Mouse (Mus musculus) G1E (cell line): ENCODE measurements around the gene Fam19a2. TPM values are rescaled to one million over a fixed set of nuclear protein-coding genes. Genes with fewer than 3 reads are reported as not detected.

Experiments used
- ATAC-seq: 2 replicates; pipeline ENCODE4 v1.8.0; 2016; ENCODE audit warnings: mild to moderate bottlenecking; ENCODE audit not compliant: insufficient number of reproducible peaks, poor library complexity, low FRiP score, severe bottlenecking; ENCODE audit errors: extremely low read depth
- DNase-seq: peaks from one replicate; pipeline ENCODE4 v3.0.0; 2012; ENCODE audit warnings: low spot score
- H3K27me3 ChIP-seq: 2 replicates; pipeline ENCODE4 v1.6.1; 2012; ENCODE audit warnings: mild to moderate bottlenecking, low read length, inconsistent platforms; ENCODE audit not compliant: insufficient read depth
- H3K36me3 ChIP-seq: replicated peaks from 2 replicates; pipeline ENCODE3; 2012; ENCODE audit warnings: mild to moderate bottlenecking, inconsistent platforms
- H3K4me1 ChIP-seq: 2 replicates; pipeline ENCODE4 v1.6.1; 2012; ENCODE audit warnings: low read depth, low read length, inconsistent platforms, mixed read lengths; ENCODE audit not compliant: insufficient read depth
- H3K4me3 ChIP-seq: 2 replicates; pipeline ENCODE4 v1.5.1; 2012; ENCODE audit warnings: low read depth, mild to moderate bottlenecking, inconsistent platforms, low read length, moderate library complexity, mixed read lengths
- H3K9me3 ChIP-seq: replicated peaks from 2 replicates; pipeline ENCODE4 v1.6.1; 2012; ENCODE audit warnings: inconsistent platforms
- CTCF ChIP-seq: IDR thresholded peaks from 2 replicates; pipeline ENCODE4 v1.5.1; 2012; ENCODE audit warnings: low read depth, low read length, inconsistent platforms, mixed read lengths
- GATA1 ChIP-seq: IDR thresholded peaks from 2 replicates; pipeline ENCODE4 v1.6.1; 2012; ENCODE audit warnings: borderline replicate concordance, low read length, inconsistent platforms, mixed read lengths
- GATA2 ChIP-seq: IDR thresholded peaks from 2 replicates; pipeline ENCODE4 v1.6.1; 2012; ENCODE audit warnings: low read depth, low read length, inconsistent platforms, borderline replicate concordance
- POLR2AphosphoS5 ChIP-seq: IDR thresholded peaks from 2 replicates; pipeline ENCODE4 v1.6.1; 2012; ENCODE audit warnings: low read depth, low read length, inconsistent platforms; ENCODE audit not compliant: insufficient replicate concordance
- TAL1 ChIP-seq: conservative IDR thresholded peaks from 2 replicates; pipeline ENCODE4 v1.6.1; 2012; ENCODE audit warnings: low read depth, low read length, inconsistent platforms, mixed read lengths
- polyA plus RNA-seq: library from polyadenylated mRNA; stranded (reverse); fragments of >175 nt; gene quantifications from 2 replicates; pipeline ENCODE4 v1.2.3, GENCODE M21; 2012
- total RNA-seq, 2 experiments: library from RNA; stranded (forward) in 1 of 2; stranded (reverse) in 1 of 2; fragments of 200-1000 nt in 1 of 2; fragments of >200 nt in 1 of 2; fragmentation: Nextera tagmentation in 1 of 2; gene quantifications; 2 replicates each; pipeline ENCODE4 v1.2.3; 2014 to 2017

The Fam19a2 gene
- total and polyA plus RNA-seq, 3 experiments, result 0.05 TPM; not detected in 2

GRCm38 (mm10) chr10:123572342-123573070, 308.7 kb downstream of the Fam19a2 start:
- TF ChIP-seq GATA1, result no peak
- TF ChIP-seq POLR2AphosphoS5, result no peak
- Histone ChIP-seq H3K4me1 (no peaks in the 10 kb centered on the region), H3K27me3 (no peaks in the 10 kb centered on the region), H3K4me3 (no peak overlapping the region), H3K9me3 (peaks cover 17% of the 10 kb centered on the region), H3K36me3 (no peaks in the 10 kb centered on the region)
- ATAC-seq, result no peak
- no peak for DNase-seq

- no peaks in the 10 kb centered on the region for H3K36me3 ChIP-seq
- no peak for DNase-seq
- no peaks in the 10 kb centered on the region for H3K27me3 ChIP-seq
- no peak for ATAC-seq
- peaks cover 10% of the 10 kb centered on the region for H3K9me3 ChIP-seq
- TF ChIP-seq TAL1, result no peak
- TF ChIP-seq CTCF, result no peak
- TF ChIP-seq GATA1, result no peak
- no peak for TF ChIP-seq GATA2
- TF ChIP-seq POLR2AphosphoS5, result no peak
- H3K4me3 ChIP-seq, result no peak overlapping the region
- no peaks in the 10 kb centered on the region for H3K4me1 ChIP-seq
Observed at GRCm38 (mm10) chr10:123577823-123578222, 314.0 kb downstream of the Fam19a2 start.

GRCm38 (mm10) chr10:123579012-123579411, 315.2 kb downstream of the Fam19a2 start:
- no peaks in the 10 kb centered on the region for H3K36me3 ChIP-seq
- no peak overlapping the region for H3K4me3 ChIP-seq
- H3K9me3 ChIP-seq, result peaks cover 14% of the 10 kb centered on the region
- no peaks in the 10 kb centered on the region for H3K27me3 ChIP-seq
- no peaks in the 10 kb centered on the region for H3K4me1 ChIP-seq
- ATAC-seq (no peak), DNase-seq (no peak)
- TF ChIP-seq POLR2AphosphoS5 (no peak), GATA2 (no peak), CTCF (no peak), GATA1 (no peak), TAL1 (no peak)

- no peak overlapping the region for H3K4me3 ChIP-seq
- ATAC-seq, result no peak
- no peak for TF ChIP-seq CTCF
- no peak for TF ChIP-seq POLR2AphosphoS5
- TF ChIP-seq GATA2, result no peak
- TF ChIP-seq GATA1, result no peak
- no peak for TF ChIP-seq TAL1
- no peaks in the 10 kb centered on the region for H3K27me3 ChIP-seq
- no peaks in the 10 kb centered on the region for H3K4me1 ChIP-seq
- H3K9me3 ChIP-seq, result peaks cover 4% of the 10 kb centered on the region
- DNase-seq, result no peak
- H3K36me3 ChIP-seq, result no peaks in the 10 kb centered on the region
Observed at GRCm38 (mm10) chr10:123595043-123595442, 331.2 kb downstream of the Fam19a2 start.

GRCm38 (mm10) chr10:123597059-123597458, 333.3 kb downstream of the Fam19a2 start:
- TF ChIP-seq GATA2 (no peak), CTCF (no peak), GATA1 (no peak), POLR2AphosphoS5 (no peak), TAL1 (no peak)
- H3K9me3 ChIP-seq, result peaks cover 4% of the 10 kb centered on the region
- H3K27me3 ChIP-seq, result no peaks in the 10 kb centered on the region
- H3K4me1 ChIP-seq, result no peaks in the 10 kb centered on the region
- no peak overlapping the region for H3K4me3 ChIP-seq
- no peak; the same call in 1 of the 2 replicates for ATAC-seq
- H3K36me3 ChIP-seq, result no peaks in the 10 kb centered on the region
- DNase-seq, result no peak

- TF ChIP-seq GATA2, result no peak
- no peak for TF ChIP-seq CTCF
- TF ChIP-seq POLR2AphosphoS5, result no peak
- TF ChIP-seq GATA1, result no peak
- no peak for TF ChIP-seq TAL1
- H3K4me3 ChIP-seq, result no peak overlapping the region
- H3K36me3 ChIP-seq, result no peaks in the 10 kb centered on the region
- no peak for DNase-seq
- H3K9me3 ChIP-seq, result no peaks in the 10 kb centered on the region; the same call in 1 of the 2 replicates
- no peak for ATAC-seq
- H3K4me1 ChIP-seq, result no peaks in the 10 kb centered on the region
- H3K27me3 ChIP-seq, result no peaks in the 10 kb centered on the region
Observed at GRCm38 (mm10) chr10:123605671-123606070, 341.9 kb downstream of the Fam19a2 start.

GRCm38 (mm10) chr10:123626691-123627090, 362.9 kb downstream of the Fam19a2 start:
- peaks cover 21% of the 10 kb centered on the region for H3K9me3 ChIP-seq

More at GRCm38 (mm10) chr10:123626691-123627090, 362.9 kb downstream of the Fam19a2 start:
- no peak for ATAC-seq
- Histone ChIP-seq H3K4me3 (no peak overlapping the region), H3K27me3 (no peaks in the 10 kb centered on the region), H3K36me3 (no peaks in the 10 kb centered on the region), H3K4me1 (no peaks in the 10 kb centered on the region)
- no peak for DNase-seq
- no peak for TF ChIP-seq TAL1
